In the genomic region with DNA sequence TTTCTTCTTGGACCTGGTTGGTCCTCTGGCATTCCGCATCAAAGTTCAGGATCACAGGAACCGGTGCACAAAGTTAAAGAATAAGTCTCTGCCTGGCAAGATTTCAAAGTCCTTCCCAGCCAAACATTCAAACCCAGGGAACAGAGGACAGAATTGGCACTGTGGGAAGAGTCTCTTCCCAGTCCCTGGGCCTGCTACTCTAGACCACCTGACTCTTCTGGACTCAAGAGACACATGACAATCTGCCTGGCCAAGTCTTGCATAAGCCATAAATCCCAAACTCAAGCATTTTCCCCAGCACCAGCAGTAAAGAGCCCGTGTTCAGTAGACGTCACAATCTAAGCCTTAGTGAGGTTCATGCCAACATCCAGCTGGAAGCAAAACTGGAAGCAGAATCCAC, we compare ENCODE assay signal across 13 mouse cellular contexts. TPM values are rescaled to one million over a fixed set of nuclear protein-coding genes. Genes with fewer than 3 reads are reported as not detected.
DNase-seq lines count a peak whose midpoint lies in the region; ATAC-seq and TF ChIP-seq lines count a peak whose summit lies in the region.
"Had no signal": no experiment of that assay in that cellular context is flagged by ENCODE, and none has a peak within 500 bp of the region (broad histone marks: within the 10 kb centered on the region; RNA-seq: fewer than 3 reads in every experiment).

No protein-coding gene starts in this region.

- H3K9me3 ChIP-seq in lung, embryonic 16.5 days (ENCODE audit: control insufficient read depth, low read length): no peaks in the 10 kb centered on the region

- H3K36me3 ChIP-seq in lung, embryonic 16.5 days (ENCODE audit: control insufficient read depth, insufficient read depth, low read length): peaks cover 16% of the 10 kb centered on the region

- peak overlapping the region; percentile 69 for H3K27ac ChIP-seq in gastrocnemius, adult 2 months
- peak overlapping the region; percentile 24; the same call in 1 of the 2 replicates for H3K27ac ChIP-seq in lung, embryonic 16.5 days (ENCODE audit: low read length)

- intact Hi-C loops in gastrocnemius, adult 2 months (cut with DNase I): no loop called here
- intact Hi-C loops in heart, postnatal 10 days (cut with DNase I): no loop called here

- peaks cover 35% of the 10 kb centered on the region for H3K4me1 ChIP-seq in lung, embryonic 16.5 days (replicated peaks; ENCODE audit: control insufficient read depth, insufficient read depth, low read length)

- peak; percentile 46 for DNase-seq in gastrocnemius, adult 2 months
- DNase-seq in gastrocnemius, postnatal 10 days: no peak
- no peak for DNase-seq in lung, postnatal 4 days
- DNase-seq in heart, postnatal 10 days: peak; percentile 23 to 42
- DNase-seq in lung, postnatal 36 days: peak; percentile 28
- no peak for DNase-seq in thymus, postnatal 10 days (ENCODE audit: low spot score in 2 of 2)
- DNase-seq in urinary bladder, postnatal 14 days (ENCODE audit: low spot score): no peak

- no peak overlapping the region; the same call in 1 of the 2 replicates for H3K4me3 ChIP-seq in gastrocnemius, adult 2 months
- H3K4me3 ChIP-seq in lung, embryonic 16.5 days (ENCODE audit: low read length): no peak overlapping the region

- no peak overlapping the region for H3K9ac ChIP-seq in lung, embryonic 16.5 days (ENCODE audit: low read length)

- ATAC-seq in lung, embryonic 16.5 days (ENCODE audit: low read depth): no peak
- ATAC-seq: inflammation-experienced regulatory T-cells, adult 6 months; Patski had no signal

- no peak for TF ChIP-seq CTCF in gastrocnemius, adult 2 months (IDR thresholded peaks at IDR 0.05)

- no peak overlapping the region for H3K4me2 ChIP-seq in lung, embryonic 16.5 days (ENCODE audit: low read depth, low read length)

- 77% methylated on average over 4 of the region's 4 CpGs for WGBS in lung, embryonic 16.5 days

- no peaks in the 10 kb centered on the region for H3K27me3 ChIP-seq in lung, embryonic 16.5 days (ENCODE audit: control insufficient read depth, insufficient read depth, low read depth, low read length)
- H3K27me3 ChIP-seq: Patski had no signal

RNA-seq across cellular contexts. Expression of a gene that starts 4.0 kb away (rescaled TPM):
- 1 to 10 TPM; 5.2 to 8.0 TPM for total RNA-seq in gastrocnemius, adult 2 months (2021)
- 10 to 100 TPM; 12.0 to 15.6 TPM for total RNA-seq in gastrocnemius, postnatal 10 days (2021)
- polyA plus RNA-seq in lung, embryonic 16.5 days (2015; fragmentation: Nextera tagmentation; extraction: Ambion mirVana): 19.0 and 22.5 TPM in 2 replicates
- total RNA-seq in heart, postnatal 10 days (2021): 10 to 100 TPM; 18.3 to 20.7 TPM

RNA-seq across cellular contexts. Expression of a gene that starts 13.3 kb away (rescaled TPM):
- not detected for total RNA-seq in gastrocnemius, adult 2 months (2021)
- total RNA-seq in gastrocnemius, postnatal 10 days (2021): not detected
- polyA plus RNA-seq in lung, embryonic 16.5 days (2015; fragmentation: Nextera tagmentation; extraction: Ambion mirVana): 0.24 TPM in 1 of 2 replicates, not detected in the other
- not detected for total RNA-seq in heart, postnatal 10 days (2021)
- total RNA-seq: left cerebral cortex, adult 8-10 months had no signal
- polyA plus RNA-seq: forebrain, embryonic 11.5 days; heart, embryonic 14.5 days; inflammation-experienced regulatory T-cells, adult 6 months; Patski had no signal

RNA-seq across cellular contexts. Expression of a gene that starts 28.8 kb away (rescaled TPM):
- total RNA-seq in gastrocnemius, adult 2 months (2021): 1 to 10 TPM; 2.8 to 3.7 TPM
- 1 to 10 TPM; 5.6 TPM for total RNA-seq in gastrocnemius, postnatal 10 days (2021)
- polyA plus RNA-seq in lung, embryonic 16.5 days (2015; fragmentation: Nextera tagmentation; extraction: Ambion mirVana): 21.6 and 22.8 TPM in 2 replicates
- total RNA-seq in heart, postnatal 10 days (2021): 1 to 10 TPM; 5.3 TPM

RNA-seq across cellular contexts. Expression of a gene that starts 43.7 kb away (rescaled TPM):
- 10 to 100 TPM; 26.4 to 32.9 TPM for total RNA-seq in gastrocnemius, adult 2 months (2021)
- total RNA-seq in gastrocnemius, postnatal 10 days (2021): 10 to 100 TPM; 12.6 to 12.9 TPM
- polyA plus RNA-seq in lung, embryonic 16.5 days (2015; fragmentation: Nextera tagmentation; extraction: Ambion mirVana): 4.7 and 7.0 TPM in 2 replicates
- 10 to 100 TPM; 16.0 to 19.3 TPM for total RNA-seq in heart, postnatal 10 days (2021)

Comparison
In these comparisons a context has a peak if more than half of its experiments do, and no peak if none do; other contexts are left out.
1. DNase-seq: peak in gastrocnemius, adult 2 months (single experiment), heart, postnatal 10 days (2 of 2) and lung, postnatal 36 days (single experiment); none in gastrocnemius, postnatal 10 days (single experiment), lung, postnatal 4 days (0 of 2), thymus, postnatal 10 days (0 of 2) and urinary bladder, postnatal 14 days (single experiment).